Mouse (Mus musculus): Measurements from ENCODE around the gene Ifna7. TPM values are rescaled to one million over a fixed set of nuclear protein-coding genes. Genes with fewer than 3 reads are reported as not detected.

The Ifna7 gene
- total RNA-seq (2023), result not detected

GRCm38 (mm10) chr4:88815928-88816327 lies at the start of gene Ifna7:
TSS of gene Ifna7 (plus strand) at chr4:88816228.

GRCm38 (mm10) chr4:88773534-88773933 lies 42.5 kb upstream of the Ifna7 start, which contains the start of gene Gm13290:
TSS of gene Gm13290 (plus strand) at chr4:88773834.

GRCm38 (mm10) chr4:88776622-88777021 lies 39.4 kb upstream of the Ifna7 start, which contains the start of gene Gm13289:
TSS of gene Gm13289 (plus strand) at chr4:88776922.

GRCm38 (mm10) chr4:88779550-88779949 lies 36.5 kb upstream of the Ifna7 start, which contains the start of gene Gm13272:
TSS of gene Gm13272 (plus strand) at chr4:88779850.

GRCm38 (mm10) chr4:88781831-88782230 lies 34.2 kb upstream of the Ifna7 start, which contains the start of gene Ifnz:
TSS of gene Ifnz (plus strand) at chr4:88782131.

GRCm38 (mm10) chr4:88785409-88785808 lies 30.6 kb upstream of the Ifna7 start, which contains the start of gene Gm13276:
TSS of gene Gm13276 (plus strand) at chr4:88785709.

GRCm38 (mm10) chr4:88788402-88788801 lies 27.6 kb upstream of the Ifna7 start, which contains the start of gene Gm13277:
TSS of gene Gm13277 (plus strand) at chr4:88788632.

GRCm38 (mm10) chr4:88791250-88791649 lies 24.8 kb upstream of the Ifna7 start, which contains the start of gene Gm13278:
TSS of gene Gm13278 (plus strand) at chr4:88791550.

GRCm38 (mm10) chr4:88793936-88794675 lies 21.9 kb upstream of the Ifna7 start, which contains the start of gene Gm13275:
TSS of gene Gm13275 (plus strand) at chr4:88794487.

GRCm38 (mm10) chr4:88797097-88797496 lies 18.9 kb upstream of the Ifna7 start, which contains the start of gene Gm13279:
TSS of gene Gm13279 (plus strand) at chr4:88797397.

GRCm38 (mm10) chr4:88799365-88799764 lies 16.7 kb upstream of the Ifna7 start, which contains the start of gene Gm13285:
TSS of gene Gm13285 (plus strand) at chr4:88799665.

GRCm38 (mm10) chr4:88802954-88803353 lies 13.1 kb upstream of the Ifna7 start, which contains the start of gene Gm13287:
TSS of gene Gm13287 (plus strand) at chr4:88803254.

GRCm38 (mm10) chr4:88805231-88805630 lies 10.8 kb upstream of the Ifna7 start, which contains the start of gene Gm13288:
TSS of gene Gm13288 (plus strand) at chr4:88805531.

GRCm38 (mm10) chr4:88819659-88820058 lies 3.6 kb downstream of the Ifna7 start, which contains the start of gene Ifna11:
TSS of gene Ifna11 (plus strand) at chr4:88819959.

GRCm38 (mm10) chr4:88827116-88827515 lies 11.1 kb downstream of the Ifna7 start, which contains the start of gene Ifna6:
TSS of gene Ifna6 (plus strand) at chr4:88827416.

GRCm38 (mm10) chr4:88835225-88835624 lies 19.2 kb downstream of the Ifna7 start, which contains the start of gene Ifna5:
TSS of gene Ifna5 (plus strand) at chr4:88835525.

GRCm38 (mm10) chr4:88841438-88841911 lies 25.4 kb downstream of the Ifna7 start, which contains the start of gene Ifna4:
TSS of gene Ifna4 (plus strand) at chr4:88841861.

GRCm38 (mm10) chr4:88849698-88850097 lies 33.7 kb downstream of the Ifna7 start, which contains the start of gene Ifna1:
TSS of gene Ifna1 (plus strand) at chr4:88850087.

Other genes starting within 250 kb of the Ifna7 start
- not detected for gene Ifna14, start 244.4 kb upstream of the Ifna7 start, total RNA-seq (2023)
- not detected for gene Ifna9, start 223.8 kb upstream of the Ifna7 start, total RNA-seq (2023)
- not detected for gene Ifna12, start 212.9 kb upstream of the Ifna7 start, total RNA-seq (2023)
- gene C87499, start 181.8 kb upstream of the Ifna7 start, total RNA-seq (2023), result not detected
- gene Ifna13, start 171.8 kb upstream of the Ifna7 start, total RNA-seq (2023), result not detected
- gene Ifna16, start 139.3 kb upstream of the Ifna7 start, total RNA-seq (2023), result not detected
- not detected for gene Ifna2, start 132.3 kb upstream of the Ifna7 start, total RNA-seq (2023)
- not detected for gene Ifnab, start 124.9 kb upstream of the Ifna7 start, total RNA-seq (2023)
- 1.9 TPM for gene Gm26566, start 94.4 kb upstream of the Ifna7 start, total RNA-seq (2023)
- gene Klhl9, start 93.8 kb upstream of the Ifna7 start, total RNA-seq (2023), result 51.2 TPM
- not detected for gene Gm13271, start 61.4 kb upstream of the Ifna7 start, total RNA-seq (2023)
- gene Gm13283, start 56.1 kb upstream of the Ifna7 start, total RNA-seq (2023), result not detected
- gene Gm13290, start 42.4 kb upstream of the Ifna7 start, total RNA-seq (2023), result not detected
- not detected for gene Gm13289, start 39.3 kb upstream of the Ifna7 start, total RNA-seq (2023)
- gene Gm13272, start 36.4 kb upstream of the Ifna7 start, total RNA-seq (2023), result not detected
- gene Ifnz, start 34.1 kb upstream of the Ifna7 start, total RNA-seq (2023), result not detected
- not detected for gene Gm13276, start 30.5 kb upstream of the Ifna7 start, total RNA-seq (2023)
- gene Gm13277, start 27.6 kb upstream of the Ifna7 start, total RNA-seq (2023), result not detected
- gene Gm13278, start 24.7 kb upstream of the Ifna7 start, total RNA-seq (2023), result not detected
- gene Gm13275, start 21.7 kb upstream of the Ifna7 start, total RNA-seq (2023), result not detected
- gene Gm13279, start 18.8 kb upstream of the Ifna7 start, total RNA-seq (2023), result not detected
- gene Gm13285, start 16.6 kb upstream of the Ifna7 start, total RNA-seq (2023), result not detected
- gene Gm13287, start 13.0 kb upstream of the Ifna7 start, total RNA-seq (2023), result not detected
- gene Gm13288, start 10.7 kb upstream of the Ifna7 start, total RNA-seq (2023), result 0.38 TPM
- not detected for gene Ifna11, start 3.7 kb downstream of the Ifna7 start, total RNA-seq (2023)
- not detected for gene Ifna6, start 11.2 kb downstream of the Ifna7 start, total RNA-seq (2023)
- not detected for gene Ifna5, start 19.3 kb downstream of the Ifna7 start, total RNA-seq (2023)
- not detected for gene Ifna4, start 25.6 kb downstream of the Ifna7 start, total RNA-seq (2023)
- not detected for gene Ifna1, start 33.9 kb downstream of the Ifna7 start, total RNA-seq (2023)
- not detected for gene Ifne, start 64.0 kb downstream of the Ifna7 start, total RNA-seq (2023)

Data from CD4-positive naive resting alpha-beta T cell, adult 57 days (primary cell).